Mouse (Mus musculus) erythroblast, adult 5-6 weeks (primary cell): ENCODE data around the gene Ces2h. TPM values are rescaled to one million over a fixed set of nuclear protein-coding genes. Genes with fewer than 3 reads are reported as not detected.
A peak's percentile ranks its signal among the peaks of the same experiment; 100 is the strongest.
"Not testable (repeated sequence)": the region's sequence is repeated elsewhere in the genome, so short reads cannot be mapped to it uniquely, and the experiment has no call there.

Source experiments
- ATAC-seq: replicated peaks from 2 replicates; pipeline ENCODE4 v1.8.0; 2016; ENCODE audit warnings: moderate number of reproducible peaks, mild to moderate bottlenecking, moderate TSS enrichment, inconsistent platforms; ENCODE audit not compliant: poor library complexity, low FRiP score, severe bottlenecking
- total RNA-seq, 2 experiments: library from RNA; stranded (forward) in 1 of 2; stranded (reverse) in 1 of 2; fragments of 150-400 nt in 1 of 2; fragments of 200-764, 138-1000 nt in 1 of 2; gene quantifications; 2 replicates each; pipeline versions ENCODE4 v1.2.3 to v1.2.4; 2015 to 2017; ENCODE audit warnings: low replicate concordance in 2 of 2

Gene Ces2h
- total RNA-seq (2015; ENCODE audit: low replicate concordance) = not detected in 2 replicates
- not detected in 2 replicates for total RNA-seq (2017; ENCODE audit: low replicate concordance)

DNA sequence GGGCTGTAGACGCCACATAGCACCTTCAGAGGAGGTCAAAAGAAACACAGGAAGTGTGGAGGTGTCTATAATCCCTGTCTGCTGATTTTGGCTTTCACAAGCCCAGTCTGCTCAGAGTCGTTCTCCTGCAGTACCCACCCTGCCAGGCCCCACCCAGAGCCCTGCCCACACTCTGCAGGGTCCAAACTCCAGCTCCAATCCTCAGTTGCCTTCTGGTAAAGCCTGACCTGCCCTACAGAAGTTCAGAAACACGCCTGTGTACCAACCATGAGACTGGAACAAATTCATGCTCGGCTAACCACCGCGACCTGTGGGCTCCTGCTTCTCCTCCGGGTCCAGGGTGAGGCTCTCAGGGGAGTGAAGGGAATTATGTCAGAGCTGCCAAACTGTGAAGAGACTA, at the start of gene Ces2h:
TSS of gene Ces2h (plus strand) at position 268 of the 400 bp plus-strand sequence.
- no peak for ATAC-seq

DNA sequence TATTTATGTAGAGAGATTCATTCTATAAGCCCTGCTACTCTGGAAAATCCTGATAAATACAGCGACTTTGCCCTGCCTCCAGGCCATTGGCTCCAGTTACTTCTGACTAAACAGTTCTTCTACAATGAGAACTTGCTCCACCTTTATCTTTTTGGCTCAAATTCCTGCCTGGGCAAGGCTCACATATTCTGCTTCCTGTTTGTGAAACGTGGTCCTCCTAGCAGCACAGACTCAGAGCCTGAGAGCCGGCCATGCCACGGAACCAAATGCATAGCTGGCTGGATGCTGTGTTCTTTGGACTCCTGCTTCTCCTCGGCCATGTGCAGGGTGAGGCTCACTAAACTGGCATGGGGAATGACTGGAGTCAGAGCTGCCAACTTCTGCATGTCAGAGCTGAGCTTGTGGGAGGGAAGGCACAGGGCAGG, 39.1 kb upstream of the Ces2h start, which contains the start of gene Ces2g:
TSS of gene Ces2g (plus strand) at position 182 of the 425 bp plus-strand sequence.
- ATAC-seq = peak; percentile 64

DNA sequence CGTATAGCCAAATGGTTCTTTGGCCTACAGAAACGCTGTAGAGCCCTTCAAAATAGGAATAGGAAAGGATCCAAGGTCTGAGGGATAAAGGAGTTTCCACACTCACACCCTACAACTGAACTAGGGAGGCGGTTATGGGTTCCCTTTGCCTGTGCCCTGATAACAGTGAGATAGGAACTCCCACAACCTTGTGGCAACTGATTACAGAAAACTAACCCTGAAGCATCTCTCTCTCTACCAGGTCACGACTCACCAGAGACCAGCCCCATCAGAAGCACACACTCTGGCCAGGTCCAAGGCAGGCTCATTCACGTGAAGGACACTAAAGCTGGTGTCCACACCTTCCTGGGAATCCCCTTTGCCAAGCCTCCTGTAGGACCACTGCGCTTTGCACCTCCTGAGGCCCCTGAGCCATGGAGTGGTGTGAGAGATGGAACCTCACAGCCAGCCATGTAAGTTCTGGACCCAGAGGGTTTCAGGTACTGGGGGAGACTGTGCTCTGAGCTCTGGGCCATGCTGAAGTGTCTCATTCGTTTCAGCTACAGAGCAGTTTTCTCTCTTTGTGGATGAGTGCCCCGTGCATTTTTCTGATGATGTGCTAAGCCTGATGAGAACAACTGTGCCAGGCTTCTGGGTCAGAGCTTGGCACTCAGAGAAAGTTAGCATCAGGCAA, 38.3 kb upstream of the Ces2h start:
- ATAC-seq = peak; percentile 88

DNA sequence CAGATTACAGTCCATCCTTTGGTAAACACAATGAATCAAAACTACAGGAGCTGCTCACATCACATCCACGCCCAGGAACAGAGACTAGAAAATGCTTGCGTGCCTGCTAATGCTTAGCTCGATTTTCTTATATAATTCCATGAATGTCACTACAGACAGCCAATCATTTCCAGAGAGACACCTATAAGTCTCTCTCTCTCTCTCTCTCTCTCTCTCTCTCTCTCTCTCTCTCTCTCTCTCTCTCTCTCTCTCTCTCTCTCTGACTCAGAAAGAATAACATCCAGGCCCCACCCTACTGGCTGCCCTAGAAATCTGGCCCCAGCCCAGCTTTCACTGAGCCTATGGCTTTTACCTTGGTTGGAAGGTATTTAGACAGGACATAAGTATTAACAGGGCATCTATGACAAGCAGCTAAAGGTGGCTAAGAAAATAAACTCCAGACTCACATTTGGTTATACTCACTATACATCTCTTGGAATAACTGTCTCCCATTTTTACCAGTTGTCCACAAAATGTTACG, 37.2 kb upstream of the Ces2h start:
- ATAC-seq = 0 out of 2 replicates have a peak, but pooled peaks have one; percentile 31

DNA sequence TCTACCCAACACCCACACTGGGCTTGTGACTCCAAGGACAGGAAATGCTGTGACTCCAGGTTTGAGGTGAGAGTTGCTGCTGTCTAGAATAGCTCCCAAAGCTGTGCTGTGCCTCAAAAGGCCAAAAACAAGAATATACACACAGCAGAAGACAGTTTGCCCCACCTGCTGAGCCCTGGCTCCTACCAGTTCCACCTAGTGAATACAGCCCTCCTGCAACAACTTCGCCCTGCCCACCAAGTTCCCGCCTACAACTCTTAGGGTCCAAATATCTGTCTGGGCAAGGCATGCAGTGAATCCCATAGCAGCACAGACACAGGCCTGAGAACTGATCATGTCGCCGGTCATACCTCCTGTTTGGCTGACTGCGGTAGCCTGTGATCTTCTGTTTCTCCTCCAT, 16.5 kb upstream of the Ces2h start:
- no peak for ATAC-seq

DNA sequence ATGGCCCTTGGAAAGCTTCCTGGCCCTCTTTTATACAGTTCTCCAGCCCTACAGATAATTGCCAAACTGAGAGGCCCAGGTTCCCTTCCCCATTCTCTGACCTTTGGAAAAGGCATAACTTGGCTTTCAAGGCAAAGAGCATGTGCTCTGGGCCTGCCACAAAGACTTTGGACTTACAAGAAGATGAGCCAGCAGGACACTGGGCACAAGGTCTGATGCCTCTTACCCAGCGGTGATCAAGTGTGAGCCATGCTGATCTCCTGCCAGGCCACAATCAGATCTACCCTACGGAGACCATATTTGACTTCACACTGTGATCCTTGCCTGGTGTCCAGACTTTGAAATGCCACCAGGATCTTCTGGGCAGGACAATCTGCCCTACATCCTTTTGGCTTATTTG, 15.7 kb upstream of the Ces2h start:
- ATAC-seq = no peak

DNA sequence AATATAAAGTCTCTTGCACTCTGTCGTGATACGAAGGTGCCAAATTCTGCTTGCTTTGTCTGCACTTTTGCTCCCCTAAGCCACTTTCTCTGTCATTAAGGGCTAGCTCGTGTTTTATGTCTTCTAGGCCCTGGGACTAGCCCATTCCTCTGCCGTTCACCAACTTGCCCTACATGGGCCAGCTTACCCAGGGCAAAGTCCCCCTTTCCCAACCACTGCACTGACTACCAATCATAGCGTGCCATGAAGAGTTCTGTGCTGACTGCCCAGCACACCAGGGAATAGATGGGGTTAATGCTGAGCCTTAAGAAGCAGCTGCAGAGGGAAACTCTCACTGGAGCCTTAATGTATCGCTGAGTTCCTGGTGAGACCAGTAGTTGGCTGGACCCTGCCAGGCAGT, 2.5 kb upstream of the Ces2h start:
- no peak for ATAC-seq

DNA sequence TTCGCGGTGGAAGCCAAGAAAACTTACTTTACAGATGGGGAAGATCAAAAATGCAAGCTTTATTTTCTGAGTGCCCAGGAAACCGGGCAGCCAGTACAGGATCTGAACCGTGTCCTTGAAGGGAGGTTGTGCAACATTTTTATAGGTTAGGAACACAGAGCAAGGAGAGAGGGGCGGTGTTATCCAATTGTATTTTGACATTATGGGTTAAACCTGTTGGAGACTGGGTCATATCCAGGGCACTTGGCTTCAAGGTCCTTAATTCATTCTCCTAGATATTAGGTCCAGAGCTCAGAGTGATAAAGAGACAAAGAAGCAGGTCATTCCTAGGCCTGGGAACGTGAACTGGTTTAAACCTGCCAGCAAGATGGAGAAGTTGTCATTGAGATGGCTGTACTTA, 1.5 kb upstream of the Ces2h start:
- no peak for ATAC-seq

DNA sequence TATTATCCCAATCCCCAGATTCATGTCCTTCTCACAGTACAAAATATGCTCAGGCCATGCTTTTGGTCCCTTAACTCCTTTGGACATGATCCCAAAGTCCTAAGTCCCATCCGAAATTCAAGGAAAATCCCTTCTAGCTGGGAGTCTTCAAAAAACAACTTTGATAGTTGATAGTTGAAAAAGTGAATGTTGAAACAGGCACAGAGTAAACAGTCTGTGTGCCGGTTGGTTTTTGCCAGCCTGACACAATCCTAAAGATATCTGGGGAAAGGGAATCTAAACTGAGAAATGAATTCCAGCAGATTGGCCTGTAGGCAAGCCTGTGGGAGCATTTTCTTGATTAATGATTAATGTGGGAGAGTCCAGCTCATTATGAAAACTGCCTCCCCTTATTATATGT, 9.3 kb downstream of the Ces2h start:
- no peak for ATAC-seq

DNA sequence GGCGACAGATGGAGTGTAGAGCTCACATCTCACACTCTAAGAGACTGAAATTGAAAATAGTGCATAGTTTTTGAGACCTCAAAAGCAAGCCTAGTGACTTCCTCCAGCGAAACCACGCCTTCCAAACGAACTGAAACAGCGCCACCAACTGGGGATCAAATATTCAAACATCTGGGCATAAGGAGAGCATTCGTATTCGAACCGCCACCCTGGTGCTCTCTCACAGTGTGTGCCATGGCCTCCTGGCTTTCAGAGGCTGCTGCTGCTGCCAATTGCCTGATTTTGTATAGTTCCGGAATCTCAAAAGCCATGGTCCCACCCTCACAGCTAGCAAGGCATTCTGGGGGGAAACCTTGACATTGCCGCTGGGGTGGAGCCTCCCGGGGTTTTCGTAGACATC, 10.5 kb downstream of the Ces2h start:
- 0 out of 2 replicates have a peak, but pooled peaks have one; percentile 43 for ATAC-seq

DNA sequence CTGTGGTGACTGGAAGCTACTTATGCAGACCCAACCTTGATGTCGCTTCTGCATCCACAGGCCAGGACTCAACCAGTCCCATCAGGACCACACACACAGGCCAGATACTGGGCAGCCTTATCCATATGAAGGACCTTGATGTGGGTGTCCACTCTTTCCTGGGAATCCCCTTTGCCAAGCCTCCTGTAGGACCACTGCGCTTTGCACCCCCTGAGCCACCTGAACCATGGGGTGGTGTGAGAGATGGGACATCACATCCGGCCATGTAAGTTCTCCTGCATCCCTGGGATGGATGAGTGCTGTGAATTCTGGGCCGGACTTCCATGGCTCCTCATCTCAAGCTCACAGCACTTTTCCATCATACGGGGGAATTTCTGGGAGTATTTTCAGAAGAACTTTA, 13.7 kb downstream of the Ces2h start:
- no peak for ATAC-seq

DNA sequence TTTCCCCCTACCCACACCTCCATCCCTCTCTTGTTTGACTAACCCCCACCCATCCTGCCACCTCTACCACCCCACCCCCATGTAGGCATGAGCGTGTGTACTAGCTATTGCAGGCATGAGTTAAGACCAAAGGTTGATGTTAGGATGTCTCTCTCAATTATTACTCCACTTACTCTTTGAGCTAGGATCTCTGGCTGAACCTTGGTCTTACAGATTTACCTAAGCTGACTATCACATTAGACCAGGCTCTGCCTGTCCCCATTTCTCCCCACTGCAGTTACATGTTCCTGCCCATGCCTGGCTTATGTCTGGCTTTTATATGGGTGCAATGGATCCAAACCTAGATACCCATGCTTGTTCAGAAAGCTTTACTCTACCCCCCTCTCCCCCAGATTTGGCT, 21.3 kb downstream of the Ces2h start:
- ATAC-seq = no peak

DNA sequence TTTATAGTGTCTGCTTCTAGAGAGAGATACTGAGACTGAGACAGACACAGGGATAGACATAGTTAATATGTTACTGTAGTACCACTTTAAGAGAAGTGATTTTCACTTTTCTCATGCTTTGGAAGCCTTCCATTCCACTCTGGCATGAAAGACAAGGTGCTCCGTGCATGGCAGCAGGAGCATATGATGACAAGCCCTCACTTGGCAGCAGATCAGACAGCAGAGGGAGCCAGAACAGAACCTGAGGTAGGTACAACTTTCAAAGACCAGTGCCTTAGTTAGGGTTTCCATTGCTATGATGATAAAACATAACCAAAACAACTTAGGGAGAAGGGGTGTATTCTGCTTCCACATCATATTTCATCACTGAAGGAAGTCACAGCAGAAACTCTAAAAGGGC, 22.4 kb downstream of the Ces2h start:
- ATAC-seq = no peak

DNA sequence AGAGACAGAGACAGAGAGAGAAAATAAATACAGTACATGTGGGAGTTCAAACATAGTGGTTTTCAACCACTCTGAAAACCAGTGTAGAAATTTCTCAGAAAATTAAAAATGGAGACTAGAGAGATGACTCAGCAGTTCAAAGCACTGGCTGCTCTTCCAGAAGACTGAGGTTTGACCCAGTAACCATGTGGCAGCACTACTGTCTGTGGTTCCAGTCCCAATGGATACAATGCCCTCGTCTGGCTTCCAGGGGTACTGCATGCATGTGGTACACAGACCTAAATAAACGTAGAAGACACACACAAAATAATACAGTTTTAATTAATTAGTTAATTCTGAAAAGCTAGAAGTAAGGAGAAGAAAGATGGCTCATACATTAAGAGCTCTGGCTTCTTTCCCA, 24.4 kb downstream of the Ces2h start:
- ATAC-seq = peak; percentile 85

DNA sequence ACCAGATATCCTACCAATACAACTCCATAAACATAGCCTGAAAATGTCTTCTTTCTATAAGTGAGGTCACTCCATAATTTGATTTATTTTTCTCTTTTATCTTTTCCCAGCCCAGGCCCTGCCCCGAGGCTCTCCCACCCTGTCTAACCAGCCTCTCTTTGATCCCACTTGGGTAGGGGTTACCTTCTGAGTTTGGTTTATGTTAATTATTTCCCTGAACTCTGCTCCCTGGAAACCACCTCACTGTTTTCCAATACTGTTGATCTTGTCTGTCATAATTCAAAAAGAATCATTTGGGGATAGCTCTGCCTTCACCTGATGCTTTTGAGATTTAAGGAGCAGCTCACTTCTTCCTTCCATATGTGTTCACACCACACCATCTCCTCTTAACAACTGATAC, 42.9 kb downstream of the Ces2h start:
- ATAC-seq = no peak

DNA sequence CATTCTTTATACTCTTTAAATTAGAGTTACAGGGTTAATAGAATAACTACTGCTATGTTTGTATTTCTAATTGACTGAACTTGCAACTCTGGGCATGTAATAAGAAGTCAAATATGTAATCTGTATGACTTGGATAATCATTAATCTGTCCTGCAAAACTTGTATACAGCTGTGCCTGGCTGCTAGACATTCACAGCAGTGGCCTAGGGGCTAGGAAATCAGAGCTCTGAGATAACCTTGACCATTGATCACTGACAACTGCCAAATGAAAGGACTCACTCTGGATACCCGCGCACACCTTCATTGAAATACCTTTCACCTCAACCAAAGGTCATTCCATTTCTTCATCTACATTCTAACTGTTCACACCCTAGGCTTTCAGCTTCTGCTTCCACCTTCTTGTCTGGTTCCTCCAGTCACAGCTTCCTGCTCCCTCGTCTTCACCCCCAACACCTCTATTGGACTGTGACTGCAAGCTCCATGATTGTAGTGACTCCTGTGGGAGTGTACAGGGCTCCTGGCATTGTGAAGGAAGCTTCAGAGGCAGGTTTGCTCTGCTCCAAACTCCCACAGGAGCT, 45.3 kb downstream of the Ces2h start:
- ATAC-seq = no peak

DNA sequence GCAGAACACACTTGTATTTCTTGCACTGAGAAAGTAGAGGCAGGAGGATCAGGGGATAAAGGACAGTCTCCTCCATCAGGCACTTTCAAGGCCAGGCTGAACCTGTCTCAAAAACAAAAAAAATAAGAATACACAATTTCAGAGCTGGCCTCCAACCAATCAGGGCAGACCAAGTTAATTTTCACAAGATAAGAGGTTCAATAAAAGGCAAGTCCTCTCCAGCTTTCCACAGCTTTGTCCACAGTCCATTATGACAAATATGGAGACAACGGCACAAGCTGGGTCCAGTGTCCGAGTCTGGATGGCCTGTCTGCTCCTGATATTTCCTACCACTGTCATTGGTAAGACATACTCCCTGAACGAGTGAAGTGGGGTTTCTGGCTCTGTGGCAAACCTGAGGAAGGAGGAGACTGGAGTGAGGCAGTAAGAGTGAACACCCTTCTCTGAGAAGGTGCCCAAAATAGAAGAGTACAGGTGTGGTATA, 47.8 kb downstream of the Ces2h start, which contains the start of gene Ces3a:
TSS of gene Ces3a (plus strand) at position 231 of the 484 bp plus-strand sequence.
- ATAC-seq = no peak

DNA sequence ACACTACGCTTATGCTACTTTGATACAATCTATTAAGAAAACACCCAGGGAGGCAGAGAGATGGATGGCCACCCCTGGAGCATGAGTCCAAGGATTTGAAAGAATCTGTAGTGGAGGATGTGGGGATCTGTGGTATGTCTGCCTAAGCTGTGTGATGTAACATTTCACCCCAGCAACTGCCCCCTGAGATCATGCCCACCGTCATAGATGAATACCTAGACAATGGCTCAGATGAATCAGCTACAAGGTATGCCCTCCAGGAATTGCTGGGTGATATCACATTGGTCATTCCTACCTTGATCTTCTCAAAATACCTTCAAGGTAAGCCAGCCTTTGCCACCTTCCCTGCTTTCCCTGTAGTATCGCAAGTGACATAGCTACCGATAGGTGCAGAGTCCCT, 55.6 kb downstream of the Ces2h start:
- ATAC-seq = no peak

DNA sequence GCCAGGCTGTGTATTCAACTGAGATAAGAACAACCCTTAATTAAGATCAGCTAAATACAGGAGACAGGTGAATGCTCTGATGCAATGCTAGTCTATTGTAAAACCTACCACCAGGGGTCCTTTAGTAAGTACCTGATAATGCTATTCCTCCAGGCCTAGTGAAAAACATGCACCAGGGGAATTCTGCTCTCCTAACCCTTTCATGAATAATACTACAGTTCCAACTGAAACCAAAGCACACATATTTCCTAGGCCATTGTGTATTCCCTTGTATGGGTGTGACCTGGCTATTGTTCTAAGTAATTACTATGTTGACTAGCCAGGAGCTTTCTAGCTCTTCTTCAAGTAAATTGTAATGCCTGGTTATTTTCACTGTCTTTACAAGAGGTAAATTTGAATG, 59.4 kb downstream of the Ces2h start:
- no peak for ATAC-seq

DNA sequence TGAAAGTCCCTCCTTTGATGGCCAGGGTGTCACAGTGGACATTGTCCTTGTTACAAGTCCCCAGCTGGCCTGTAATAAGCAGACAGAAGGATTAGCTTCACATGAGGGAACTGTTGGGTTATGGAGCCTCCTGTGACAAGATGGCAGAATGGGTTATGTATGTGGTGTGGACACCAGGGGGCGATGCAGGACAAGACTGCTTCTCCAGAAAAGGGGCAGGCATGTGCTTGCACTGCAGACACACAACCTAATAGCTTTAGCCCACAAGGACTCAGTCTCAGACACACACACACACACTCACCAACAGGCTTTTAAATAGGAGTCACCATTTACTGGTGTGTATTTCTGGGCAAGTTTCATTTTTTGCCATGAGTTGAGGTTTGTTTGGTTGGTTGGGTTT, 66.1 kb downstream of the Ces2h start:
- ATAC-seq = 0 out of 2 replicates have a peak, but pooled peaks have one; percentile 46

DNA sequence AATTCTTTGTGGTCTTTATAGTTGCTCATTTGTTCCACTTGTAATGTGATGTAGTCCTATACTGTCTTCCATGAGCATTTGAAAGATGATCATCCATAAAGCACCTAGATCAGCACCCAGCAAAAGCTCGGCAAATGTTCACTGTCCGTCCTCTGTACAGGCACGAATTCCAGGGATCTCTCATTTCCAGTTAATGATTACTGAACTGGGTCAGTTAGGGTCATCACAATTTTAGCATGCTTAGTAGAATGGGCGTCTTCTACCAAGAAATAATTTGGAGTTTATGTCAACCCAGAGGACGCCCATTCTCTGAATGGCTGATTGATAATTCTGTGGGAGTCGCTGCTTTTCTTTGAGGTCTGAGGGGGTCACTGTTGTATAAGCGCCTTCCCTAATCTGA, 67.3 kb downstream of the Ces2h start:
- not testable (repeated sequence) for ATAC-seq
